Mouse (Mus musculus): ENCODE measurements around the gene Fbxw14.
"Not testable (repeated sequence)": the region's sequence is repeated elsewhere in the genome, so short reads cannot be mapped to it uniquely, and the experiment has no call there.

Fbxw14 gene

DNA sequence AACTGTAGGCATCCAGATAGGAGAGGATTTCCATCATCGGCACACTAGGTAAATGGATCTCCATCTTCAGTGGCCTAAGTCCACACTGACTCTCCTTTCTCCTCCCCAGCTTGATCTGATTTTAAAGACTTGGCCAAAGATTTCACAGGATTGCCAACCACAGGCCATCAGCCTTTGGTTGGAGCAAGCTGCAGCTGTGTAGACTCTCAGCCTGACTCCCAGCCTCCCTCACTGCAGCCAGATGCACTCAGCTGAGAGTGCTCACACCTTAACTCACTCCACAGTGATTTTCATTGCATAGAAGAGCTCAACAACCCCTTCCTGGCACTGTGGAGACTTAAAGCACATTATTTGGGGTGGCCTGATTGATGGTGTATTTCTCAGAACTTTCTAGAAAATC, at the start of gene Fbxw14:
Gene Fbxw14, minus strand, starts transcription at position 101 of the 400 bp plus-strand sequence.
- DNase-seq (ENCODE audit: low spot score in 2 of 2), result not testable (repeated sequence)

DNA sequence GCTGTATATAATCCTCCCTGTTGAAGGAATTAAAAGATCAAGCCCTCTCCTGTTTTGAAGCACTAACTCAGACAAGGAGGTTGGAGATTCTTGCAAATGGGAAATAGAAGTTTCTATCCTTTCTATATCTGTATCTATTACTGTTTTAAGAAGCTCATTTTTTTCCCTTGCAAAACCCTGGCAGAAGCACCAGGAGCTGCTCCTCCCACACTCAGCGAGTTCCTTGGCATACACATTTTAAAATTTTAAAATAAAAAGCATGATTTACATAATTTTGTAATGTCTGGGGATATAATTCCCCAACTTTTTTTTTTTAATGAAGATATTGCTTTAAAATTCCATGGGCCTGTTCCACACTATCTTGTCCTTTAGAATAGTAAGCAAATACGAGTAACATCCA, 24.4 kb downstream of the Fbxw14 start:
- no peak for DNase-seq (ENCODE audit: low spot score in 2 of 2)

DNA sequence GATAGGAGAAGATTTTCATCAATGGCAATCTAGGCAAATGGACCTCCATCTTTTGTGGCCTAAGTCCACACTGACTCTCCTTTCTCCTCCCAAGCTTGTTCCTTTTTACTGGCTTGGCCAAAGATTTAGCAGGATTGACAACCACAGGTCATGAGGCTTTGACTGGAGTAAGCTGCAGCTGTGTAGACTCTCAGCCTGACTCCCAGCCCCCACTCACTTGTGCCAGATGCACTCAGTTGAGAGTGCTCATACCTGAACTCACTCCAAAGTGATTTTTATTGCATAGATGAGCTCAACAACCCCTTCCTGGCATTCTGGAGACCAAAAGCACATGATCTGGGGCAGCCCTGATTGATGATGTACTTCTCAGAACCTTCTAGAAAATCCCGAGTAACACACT, 52.8 kb downstream of the Fbxw14 start, which contains the start of gene Fbxw20:
Gene Fbxw20, minus strand, starts transcription at position 101 of the 400 bp plus-strand sequence.
- no peak for DNase-seq (ENCODE audit: low spot score in 2 of 2)
